Mouse (Mus musculus): Measurements from ENCODE around the gene Gm20388. TPM values are rescaled to one million over a fixed set of nuclear protein-coding genes. Genes with fewer than 3 reads are reported as not detected.
"Not testable (repeated sequence)": the region's sequence is repeated elsewhere in the genome, so short reads cannot be mapped to it uniquely, and the experiment has no call there.

Gm20388 gene
- polyA plus RNA-seq, 1 experiment = not detected

DNA sequence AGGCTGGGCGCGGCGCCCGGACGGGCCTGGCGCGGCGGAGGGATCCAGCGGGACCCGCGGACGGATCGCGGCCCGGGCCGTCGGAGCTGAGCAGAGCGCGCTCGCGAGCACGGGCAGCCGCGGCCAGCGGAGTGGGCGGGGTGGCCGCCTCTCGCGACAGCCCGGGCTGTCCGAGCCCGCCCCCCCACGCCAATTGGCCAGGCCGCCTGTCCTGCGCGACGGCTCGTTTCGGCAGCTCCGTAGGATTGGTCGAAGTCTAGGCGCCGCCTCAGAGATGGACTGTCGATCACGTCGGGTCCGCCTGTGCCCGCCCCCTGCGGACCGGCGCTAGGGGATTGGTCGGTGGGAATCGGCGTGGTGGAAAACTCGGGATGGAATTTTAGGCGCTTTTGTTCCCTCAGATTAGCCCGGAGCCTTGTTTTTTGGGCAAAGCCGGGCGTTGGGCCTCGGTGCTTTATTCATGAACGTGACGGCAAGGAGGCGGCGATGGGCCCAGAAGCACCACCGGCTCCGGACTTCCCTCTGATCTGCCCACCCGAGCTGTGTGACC lies 1742.2 kb downstream of the Gm20388 start, which contains the start of gene Zcchc14:
TSS of gene Zcchc14 (minus strand) at position 128 of the 550 bp plus-strand sequence.
- TF ChIP-seq POLR2A (IDR thresholded peaks at IDR 0.05; ENCODE audit: insufficient read depth, low read depth, low read length) (peak; percentile 92), CTCF (IDR thresholded peaks at IDR 0.05; ENCODE audit: insufficient read depth, low read depth, low read length) (no peak)
- WGBS = under 1% methylated on average over 67 of the region's 67 CpGs
- Histone ChIP-seq H3K27ac (ENCODE audit: insufficient read depth, low read depth, low read length) (peak within 1 kb of the TSS; percentile 99), H3K4me3 (ENCODE audit: insufficient read depth, low read depth, low read length) (peak within 1 kb of the TSS; percentile 98), H3K4me1 (ENCODE audit: control insufficient read depth, insufficient read depth, low read length) (peaks cover 47% of the 10 kb centered on the region)

DNA sequence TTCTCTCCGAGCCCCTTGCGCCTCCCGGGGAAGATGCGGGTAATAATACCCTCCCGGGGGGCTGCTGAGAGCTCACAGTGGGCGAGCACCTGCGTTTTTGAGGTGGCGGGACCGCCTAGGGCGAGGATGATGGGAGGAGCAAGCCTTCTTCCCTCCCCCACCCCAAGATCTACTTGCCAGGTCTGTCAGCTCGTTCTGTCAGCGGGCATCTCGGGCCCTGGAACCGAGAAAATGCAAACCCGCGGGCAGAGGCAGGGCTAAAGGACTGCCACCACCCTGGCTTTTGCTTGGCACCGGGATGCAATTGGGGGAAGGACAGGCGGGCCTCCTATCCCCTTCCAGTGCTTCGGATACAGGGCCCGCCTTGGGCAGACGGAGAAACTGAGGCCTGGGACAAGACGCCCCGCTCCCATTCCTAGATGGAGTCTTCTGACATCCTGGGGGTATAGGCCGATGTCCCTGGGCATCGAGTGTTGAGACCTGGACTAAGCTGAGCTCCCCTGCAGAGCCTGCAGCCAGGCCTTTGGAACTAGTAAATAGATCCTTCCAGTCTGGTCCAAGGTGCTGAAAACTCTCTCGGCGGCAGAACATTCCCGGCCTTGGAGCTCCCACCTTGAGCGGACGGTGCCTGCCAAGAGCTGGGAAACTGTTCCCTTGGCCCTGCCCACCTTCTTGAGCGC lies 1742.8 kb downstream of the Gm20388 start:
- Histone ChIP-seq H3K27ac (ENCODE audit: insufficient read depth, low read depth, low read length) (peak overlapping the region; percentile 99), H3K4me1 (ENCODE audit: control insufficient read depth, insufficient read depth, low read length) (peaks cover 43% of the 10 kb centered on the region), H3K4me3 (ENCODE audit: insufficient read depth, low read depth, low read length) (peak overlapping the region; percentile 79)
- TF ChIP-seq POLR2A (IDR thresholded peaks at IDR 0.05; ENCODE audit: insufficient read depth, low read depth, low read length) (no peak; the same call in 1 of the 2 replicates), CTCF (IDR thresholded peaks at IDR 0.05; ENCODE audit: insufficient read depth, low read depth, low read length) (no peak)
- WGBS = under 1% methylated on average over 31 of the region's 31 CpGs

DNA sequence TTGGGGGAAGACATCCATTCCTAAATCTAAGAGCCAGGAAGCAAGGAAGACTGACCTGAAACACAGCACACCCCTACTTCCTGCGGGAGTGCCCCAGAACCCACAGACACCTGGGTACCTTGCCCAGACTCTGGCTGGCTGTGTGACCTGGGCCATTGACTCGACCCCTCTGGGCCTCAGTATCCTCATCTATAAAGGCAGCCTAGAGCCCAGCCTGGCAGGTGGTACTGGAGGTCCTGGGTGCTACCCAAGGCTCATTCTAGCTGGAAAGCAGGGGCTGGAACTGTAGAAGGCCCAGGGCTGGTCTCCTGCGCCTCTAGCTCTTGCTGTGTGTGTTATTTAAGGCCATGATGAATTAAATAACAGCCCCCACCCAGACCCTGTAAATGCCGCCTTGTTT lies 1743.5 kb downstream of the Gm20388 start:
- whole genome bisulfite sequencing = 36% methylated on average over 4 of the region's 4 CpGs
- no peak for TF ChIP-seq CTCF (IDR thresholded peaks at IDR 0.05; ENCODE audit: insufficient read depth, low read depth, low read length)
- no peak for TF ChIP-seq POLR2A (IDR thresholded peaks at IDR 0.05; ENCODE audit: insufficient read depth, low read depth, low read length)
- peak overlapping the region; percentile 99 for H3K27ac ChIP-seq (ENCODE audit: insufficient read depth, low read depth, low read length)
- H3K4me3 ChIP-seq (ENCODE audit: insufficient read depth, low read depth, low read length) = peak overlapping the region; percentile 79
- peaks cover 38% of the 10 kb centered on the region for H3K4me1 ChIP-seq (ENCODE audit: control insufficient read depth, insufficient read depth, low read length)

DNA sequence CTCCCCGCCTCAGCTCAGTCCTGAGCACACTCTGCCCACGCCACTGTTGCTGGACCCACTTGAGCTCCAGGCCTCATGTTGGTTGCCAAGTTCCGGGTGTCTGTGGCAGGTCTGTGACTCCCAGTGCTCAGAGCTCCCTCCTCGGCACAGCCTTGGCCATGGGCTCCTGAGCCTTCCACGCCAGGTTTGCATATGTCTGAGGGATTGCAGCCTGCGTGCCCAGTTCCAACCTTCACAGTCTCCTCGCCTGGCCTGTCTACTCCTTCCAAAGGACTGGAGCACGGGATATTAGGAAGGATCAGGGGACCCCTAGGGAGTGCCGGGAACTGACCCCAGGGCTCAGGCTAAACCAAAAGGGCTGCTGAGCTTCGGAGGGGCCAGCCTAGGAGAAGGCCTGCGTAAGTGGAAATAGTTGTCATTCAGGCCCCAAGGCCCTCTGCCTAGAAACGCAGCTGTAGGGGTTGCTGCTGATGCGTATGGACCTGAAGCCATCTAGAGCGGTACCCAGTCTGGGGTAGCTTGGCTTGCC lies 1744.4 kb downstream of the Gm20388 start:
- WGBS = 83% methylated on average over 14 of the region's 14 CpGs
- Histone ChIP-seq H3K4me3 (ENCODE audit: insufficient read depth, low read depth, low read length) (0 out of 2 replicates have a peak overlapping the region, but pooled peaks have one; percentile 6), H3K27ac (ENCODE audit: insufficient read depth, low read depth, low read length) (peak overlapping the region; percentile 99), H3K4me1 (ENCODE audit: control insufficient read depth, insufficient read depth, low read length) (peaks cover 31% of the 10 kb centered on the region)
- TF ChIP-seq CTCF (IDR thresholded peaks at IDR 0.05; ENCODE audit: insufficient read depth, low read depth, low read length) (no peak), POLR2A (IDR thresholded peaks at IDR 0.05; ENCODE audit: insufficient read depth, low read depth, low read length) (no peak)

DNA sequence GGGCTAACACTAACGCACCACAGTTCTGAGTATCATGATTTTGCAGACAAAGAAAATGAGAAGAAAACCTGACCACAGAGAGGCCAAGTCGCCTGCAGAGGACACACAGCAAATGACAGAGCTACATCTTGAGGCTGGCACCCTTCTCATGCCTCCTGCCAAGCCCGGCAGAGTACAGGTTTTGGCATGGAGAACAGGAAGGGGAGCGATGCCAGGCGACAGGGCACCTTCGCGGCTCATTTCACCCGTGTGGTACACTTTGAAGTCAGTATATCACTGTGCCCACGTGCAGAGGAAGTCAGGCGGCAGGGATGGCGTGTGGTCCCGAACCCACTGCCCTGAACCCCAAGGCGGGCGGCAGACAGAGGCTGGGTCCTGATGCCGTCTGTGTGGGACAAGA lies 1750.0 kb downstream of the Gm20388 start:
- Histone ChIP-seq H3K4me3 (ENCODE audit: insufficient read depth, low read depth, low read length) (no peak overlapping the region), H3K4me1 (ENCODE audit: control insufficient read depth, insufficient read depth, low read length) (peaks cover 36% of the 10 kb centered on the region), H3K27ac (ENCODE audit: insufficient read depth, low read depth, low read length) (no peak overlapping the region)
- no peak for TF ChIP-seq CTCF (IDR thresholded peaks at IDR 0.05; ENCODE audit: insufficient read depth, low read depth, low read length)
- WGBS = 48% methylated on average over 15 of the region's 15 CpGs

DNA sequence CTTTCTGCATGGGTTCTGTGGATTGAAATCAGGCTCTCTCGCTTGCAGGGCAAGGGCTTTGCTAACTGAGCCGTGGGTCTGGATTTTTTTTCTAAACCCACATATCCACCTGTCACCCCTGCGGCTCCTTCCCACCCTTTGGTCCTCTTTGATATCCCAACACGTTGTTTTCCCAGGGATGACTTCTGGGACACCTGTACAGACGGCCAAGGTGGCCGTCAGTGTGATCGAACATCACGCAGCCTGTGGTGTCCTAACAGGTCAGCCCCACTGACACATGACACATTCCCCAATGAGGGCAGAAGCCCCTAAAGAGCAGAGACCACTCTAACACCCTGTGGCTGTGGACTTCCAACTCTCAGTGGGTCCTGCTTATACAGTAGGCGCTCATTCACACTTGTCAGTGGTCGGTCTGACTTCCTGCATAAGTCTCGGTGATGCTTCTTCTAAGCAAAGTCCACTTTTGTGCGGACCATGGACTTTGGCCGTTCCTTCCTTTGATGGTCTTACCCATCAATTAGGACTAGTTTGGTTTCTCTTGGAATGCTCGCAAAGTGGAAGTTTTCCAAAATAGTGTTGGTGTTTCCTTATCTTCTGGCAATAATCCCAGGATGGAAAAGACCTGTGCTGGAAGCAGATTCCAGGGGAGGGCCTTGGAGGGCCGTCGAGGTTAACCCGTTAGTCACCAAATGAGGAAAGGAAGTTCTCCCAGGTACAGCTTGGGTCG lies 1751.2 kb downstream of the Gm20388 start:
- 72% methylated on average over 18 of the region's 18 CpGs for WGBS
- H3K27ac ChIP-seq (ENCODE audit: insufficient read depth, low read depth, low read length) = no peak overlapping the region

DNA sequence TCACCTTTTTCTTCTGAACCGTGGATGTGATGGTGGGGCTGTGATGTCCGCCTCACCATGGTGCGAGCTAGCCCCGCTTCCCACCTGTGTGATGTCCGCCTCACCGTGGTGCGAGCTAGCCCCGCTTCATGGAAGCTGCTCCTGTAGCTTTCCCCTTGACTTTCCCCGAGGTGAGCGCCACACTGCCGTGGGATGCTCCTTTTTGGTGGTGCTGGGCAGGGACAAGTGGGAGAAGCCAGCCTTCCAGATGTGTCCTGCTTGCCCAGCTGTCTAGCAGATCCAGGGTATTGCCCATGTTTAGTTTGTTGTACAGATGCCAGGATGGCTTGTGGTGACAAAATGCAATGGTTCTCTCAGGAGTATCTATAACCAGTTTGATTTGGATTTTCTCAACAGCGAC lies 1752.5 kb downstream of the Gm20388 start:
- WGBS = 94% methylated on average over 12 of the region's 12 CpGs
- H3K27ac ChIP-seq (ENCODE audit: insufficient read depth, low read depth, low read length) = no peak overlapping the region
- TF ChIP-seq CTCF (IDR thresholded peaks at IDR 0.05; ENCODE audit: insufficient read depth, low read depth, low read length) (no peak), POLR2A (IDR thresholded peaks at IDR 0.05; ENCODE audit: insufficient read depth, low read depth, low read length) (no peak)
- H3K4me1 ChIP-seq (ENCODE audit: control insufficient read depth, insufficient read depth, low read length) = peaks cover 47% of the 10 kb centered on the region
- no peak overlapping the region for H3K4me3 ChIP-seq (ENCODE audit: insufficient read depth, low read depth, low read length)

More for the DNA sequence above, 1751.2 kb downstream of the Gm20388 start:
- Histone ChIP-seq H3K4me3 (ENCODE audit: insufficient read depth, low read depth, low read length) (no peak overlapping the region), H3K4me1 (ENCODE audit: control insufficient read depth, insufficient read depth, low read length) (peaks cover 38% of the 10 kb centered on the region)
- no peak for TF ChIP-seq CTCF (IDR thresholded peaks at IDR 0.05; ENCODE audit: insufficient read depth, low read depth, low read length)
- no peak for TF ChIP-seq POLR2A (IDR thresholded peaks at IDR 0.05; ENCODE audit: insufficient read depth, low read depth, low read length)

DNA sequence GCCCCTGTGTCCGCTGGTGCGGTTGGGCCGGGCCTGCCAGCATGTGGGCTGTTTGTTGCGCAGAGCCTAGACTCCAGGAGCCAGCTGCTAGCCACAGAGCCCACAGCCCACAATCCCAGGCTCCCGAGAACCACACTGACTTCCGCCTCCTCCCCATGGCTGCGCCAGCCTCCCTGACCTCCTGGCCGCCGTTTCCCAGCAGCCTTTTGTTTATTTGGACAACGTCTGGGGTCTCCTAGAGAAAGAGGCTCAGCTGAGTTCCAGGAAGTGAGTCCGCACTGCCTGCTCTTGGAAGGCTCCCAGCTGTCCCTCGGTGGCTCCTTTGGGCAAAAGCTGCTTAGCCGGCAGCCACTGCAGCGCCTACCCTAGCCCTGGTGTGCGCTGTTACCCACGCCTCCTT lies 1754.7 kb downstream of the Gm20388 start:
- TF ChIP-seq CTCF (IDR thresholded peaks at IDR 0.05; ENCODE audit: insufficient read depth, low read depth, low read length) = no peak
- no peak for TF ChIP-seq POLR2A (IDR thresholded peaks at IDR 0.05; ENCODE audit: insufficient read depth, low read depth, low read length)
- Histone ChIP-seq H3K4me1 (ENCODE audit: control insufficient read depth, insufficient read depth, low read length) (peaks cover 63% of the 10 kb centered on the region), H3K4me3 (ENCODE audit: insufficient read depth, low read depth, low read length) (no peak overlapping the region), H3K27ac (ENCODE audit: insufficient read depth, low read depth, low read length) (peak overlapping the region; percentile 62)
- WGBS = 14% methylated on average over 16 of the region's 16 CpGs

DNA sequence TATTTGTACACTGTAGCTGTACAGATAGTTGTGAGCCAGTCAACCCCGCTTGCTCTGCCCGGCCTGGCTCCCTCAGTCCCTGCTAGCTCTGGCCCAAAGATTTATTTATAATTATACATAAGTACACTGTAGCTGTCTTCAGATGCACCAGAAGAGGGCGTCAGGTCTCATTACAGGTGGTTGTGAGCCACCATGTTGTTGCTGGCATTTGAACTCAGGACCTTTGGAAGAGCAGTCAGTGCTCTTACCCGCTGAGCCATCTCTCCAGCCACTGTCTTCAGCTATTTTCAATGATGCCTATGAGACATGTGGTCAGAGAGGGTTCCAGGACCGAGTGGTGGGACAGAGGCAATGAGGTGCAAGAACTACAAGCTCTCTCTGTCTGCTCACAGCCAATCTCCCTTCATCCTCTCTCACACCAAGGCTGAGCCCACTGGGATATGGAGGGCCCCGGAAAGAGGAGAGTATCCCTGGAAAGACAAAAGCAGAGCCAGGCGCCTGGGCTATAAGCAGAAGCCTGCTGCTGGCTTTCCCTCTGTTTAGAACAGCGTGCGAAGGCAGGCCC lies 1757.4 kb downstream of the Gm20388 start:
- H3K27ac ChIP-seq (ENCODE audit: insufficient read depth, low read depth, low read length) = peak overlapping the region; percentile 100
- H3K4me1 ChIP-seq (ENCODE audit: control insufficient read depth, insufficient read depth, low read length) = peaks cover 46% of the 10 kb centered on the region
- not testable (repeated sequence) for H3K4me3 ChIP-seq (ENCODE audit: insufficient read depth, low read depth, low read length)
- WGBS = 34% methylated on average over 9 of the region's 9 CpGs

Data from olfactory bulb, adult 2 months (tissue).